Mouse (Mus musculus): ENCODE results near the gene Ech1.

Gene Ech1

GRCm38 (mm10) chr7:28824941-28825685 lies at the start of gene Ech1:
Gene Ech1, plus strand, starts transcription at chr7:28825217.
- DNase-seq (ENCODE audit: low read depth, low spot score) = peak; percentile 96

- DNase-seq (ENCODE audit: low read depth, low spot score) = no peak
These were observed 46.2 kb upstream of the Ech1 start for GRCm38 (mm10) chr7:28778825-28779224.

DNA sequence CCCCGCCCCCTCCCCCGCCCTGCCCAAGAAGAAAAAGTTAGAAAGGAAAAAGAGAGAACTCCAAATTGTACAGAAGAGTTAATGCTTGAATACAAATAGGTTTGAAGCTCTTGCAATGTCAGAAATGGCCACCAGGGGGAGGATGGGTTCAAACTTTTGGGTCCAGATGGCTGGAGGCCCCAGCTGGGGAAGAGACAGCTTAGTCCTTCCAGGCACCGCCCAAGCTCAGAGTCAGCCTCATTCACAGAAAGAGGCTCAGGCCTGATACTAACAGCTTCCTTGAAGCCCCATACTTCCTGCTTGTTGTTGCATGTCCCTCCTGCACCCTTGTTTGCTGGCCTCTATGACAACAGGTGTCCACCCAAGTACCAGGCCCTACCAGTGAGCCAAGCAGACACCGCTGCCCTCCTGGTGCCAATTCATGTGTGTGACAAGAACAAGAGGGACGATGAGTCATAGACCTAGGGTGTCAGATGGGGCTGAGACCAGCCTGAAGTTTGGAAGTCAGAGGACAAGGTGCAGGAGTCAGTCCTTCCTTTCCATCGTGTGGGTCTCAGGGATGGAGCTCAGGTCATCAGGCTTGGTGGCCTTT lies 44.9 kb upstream of the Ech1 start:
- peak; percentile 82 for DNase-seq (ENCODE audit: low read depth, low spot score)

GRCm38 (mm10) chr7:28780857-28781256 lies 44.2 kb upstream of the Ech1 start:
- DNase-seq (ENCODE audit: low read depth, low spot score) = peak; percentile 54

DNA sequence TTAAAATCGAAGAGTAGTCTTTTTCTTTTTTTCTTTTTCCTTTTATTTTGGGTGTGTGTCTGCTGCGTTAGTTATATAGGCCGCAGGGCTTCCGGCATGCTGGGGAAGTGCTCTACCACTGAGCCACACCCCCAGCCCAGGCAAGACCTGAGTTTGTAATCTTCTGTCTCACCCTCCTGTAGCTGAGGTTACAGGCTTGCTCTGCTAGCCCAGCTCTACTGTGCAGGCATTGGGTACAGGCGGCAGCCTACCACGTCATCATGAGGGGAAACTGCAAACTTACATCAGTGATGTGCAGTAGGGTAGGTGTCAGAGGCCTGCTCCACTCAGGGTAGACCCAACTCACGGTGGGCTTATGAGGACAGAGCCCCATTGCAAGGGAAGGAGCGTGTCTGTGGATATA lies 43.8 kb upstream of the Ech1 start:
- no peak for DNase-seq (ENCODE audit: low read depth, low spot score)

- DNase-seq (ENCODE audit: low read depth, low spot score) = no peak
These were observed 39.9 kb upstream of the Ech1 start for GRCm38 (mm10) chr7:28785161-28785560.

- no peak for DNase-seq (ENCODE audit: low read depth, low spot score)
These were observed 37.1 kb upstream of the Ech1 start for GRCm38 (mm10) chr7:28787884-28788283.

- DNase-seq (ENCODE audit: low read depth, low spot score) = no peak
These were observed 36.5 kb upstream of the Ech1 start, which contains the start of gene Rinl for GRCm38 (mm10) chr7:28788307-28789195. Gene Rinl, plus strand, starts transcription at chr7:28788969.

DNA sequence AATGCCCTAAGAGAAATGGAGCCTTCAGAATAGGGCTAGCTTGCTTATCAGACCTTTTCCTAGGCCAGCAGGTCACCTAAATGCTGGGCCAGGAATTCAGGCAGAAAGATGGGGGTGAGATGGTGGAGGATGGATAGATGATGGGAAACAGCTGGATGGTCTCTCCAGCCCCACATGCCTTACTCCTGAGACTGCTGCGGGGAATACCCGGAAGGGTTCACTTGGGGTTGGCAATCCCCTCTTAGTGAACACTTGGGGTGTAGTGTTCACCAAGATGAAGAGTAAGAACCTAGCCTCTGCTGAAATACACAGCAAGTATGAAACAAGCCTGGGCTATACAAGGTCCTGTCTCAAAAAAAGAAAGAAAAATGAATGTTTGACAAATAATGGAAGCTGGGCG lies 35.8 kb upstream of the Ech1 start:
- DNase-seq (ENCODE audit: low read depth, low spot score) = no peak

GRCm38 (mm10) chr7:28790066-28790806 lies 34.8 kb upstream of the Ech1 start:
- no peak for DNase-seq (ENCODE audit: low read depth, low spot score)

GRCm38 (mm10) chr7:28791706-28792105 lies 33.3 kb upstream of the Ech1 start:
- DNase-seq (ENCODE audit: low read depth, low spot score) = no peak

DNA sequence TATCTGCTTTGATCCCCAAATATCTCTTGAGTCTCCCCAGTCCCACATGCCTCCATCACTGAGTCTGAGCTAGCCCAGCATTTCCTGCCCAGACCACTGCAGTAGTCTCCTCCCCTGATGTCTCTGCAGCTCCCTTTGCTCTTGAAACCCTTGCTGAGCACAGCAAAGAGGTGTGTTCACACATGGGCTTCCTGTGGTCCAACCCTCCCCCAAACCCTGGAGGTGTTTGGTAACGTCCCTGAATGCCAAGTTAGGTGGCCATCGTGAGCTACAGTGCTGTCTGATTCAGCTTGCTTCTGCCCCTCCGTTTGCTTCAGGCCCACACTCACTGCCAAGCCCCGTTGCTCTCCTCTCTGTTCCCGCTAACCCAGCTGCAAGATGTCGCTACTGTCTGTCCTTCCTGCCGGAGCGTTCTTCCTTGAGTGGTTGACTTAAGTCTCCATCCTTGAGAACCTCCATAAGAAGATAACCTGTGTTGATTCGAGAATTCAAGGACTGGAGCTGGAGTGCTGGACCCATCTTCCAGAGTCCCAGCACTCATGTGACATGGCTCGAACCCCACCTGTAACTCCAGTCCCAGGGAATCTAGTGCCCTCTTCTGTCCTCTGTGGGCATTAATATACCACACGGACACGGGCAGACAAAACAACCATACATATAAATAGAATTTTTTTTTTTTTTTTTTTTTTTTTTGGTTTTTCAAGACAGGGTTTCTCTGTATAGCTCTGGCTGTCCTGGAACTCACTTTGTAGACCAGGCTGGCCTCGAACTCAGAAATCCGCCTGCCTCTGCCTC lies 32.4 kb upstream of the Ech1 start:
- DNase-seq (ENCODE audit: low read depth, low spot score) = no peak

DNA sequence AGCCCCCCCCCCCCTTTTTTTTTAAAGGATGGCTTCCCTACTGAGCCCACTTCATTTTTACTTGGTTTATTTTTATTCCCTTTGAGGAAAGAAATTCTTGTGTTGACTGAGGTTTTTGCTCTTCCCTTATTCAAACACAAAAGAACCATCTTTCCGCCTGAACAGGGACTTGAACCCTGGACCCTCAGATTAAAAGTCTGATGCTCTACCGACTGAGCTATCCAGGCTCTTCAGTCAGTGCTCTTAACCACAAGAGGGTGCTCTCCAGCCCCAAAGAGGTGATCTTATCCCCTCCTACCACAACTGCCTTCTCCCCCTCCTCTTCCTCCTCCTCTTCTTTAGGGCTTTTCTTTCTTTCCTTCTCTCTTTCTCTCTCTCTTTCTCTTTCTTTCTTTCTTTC lies 31.2 kb upstream of the Ech1 start:
- DNase-seq (ENCODE audit: low read depth, low spot score) = no peak

- DNase-seq (ENCODE audit: low read depth, low spot score) = no peak
These were observed 30.5 kb upstream of the Ech1 start for GRCm38 (mm10) chr7:28794496-28794895.

- no peak for DNase-seq (ENCODE audit: low read depth, low spot score)
These were observed 29.2 kb upstream of the Ech1 start for GRCm38 (mm10) chr7:28795832-28796231.

GRCm38 (mm10) chr7:28796562-28796975 lies 28.4 kb upstream of the Ech1 start:
- peak; percentile 86 for DNase-seq (ENCODE audit: low read depth, low spot score)

- no peak for DNase-seq (ENCODE audit: low read depth, low spot score)
These were observed 25.0 kb upstream of the Ech1 start for GRCm38 (mm10) chr7:28799994-28800393.

- DNase-seq (ENCODE audit: low read depth, low spot score) = no peak
These were observed 23.6 kb upstream of the Ech1 start for GRCm38 (mm10) chr7:28801451-28801850.

GRCm38 (mm10) chr7:28801901-28802670 lies 22.9 kb upstream of the Ech1 start:
- DNase-seq (ENCODE audit: low read depth, low spot score) = no peak

Data from skeletal muscle tissue, adult 2 months (tissue).